Mouse (Mus musculus): ENCODE data around the gene Scarb1. TPM values are rescaled to one million over a fixed set of nuclear protein-coding genes. Genes with fewer than 3 reads are reported as not detected.
"Not testable (repeated sequence)": the region's sequence is repeated elsewhere in the genome, so short reads cannot be mapped to it uniquely, and the experiment has no call there.

The Scarb1 gene
- polyA plus RNA-seq (2015; fragmentation: Nextera tagmentation; extraction: Ambion mirVana), result 76.6 and 87.3 TPM in 2 replicates

- Histone ChIP-seq H3K9me3 (replicated peaks) (no peaks in the 10 kb centered on the region), H3K4me3 (replicated peaks) (peak within 1 kb of the TSS; percentile 89), H3K36me3 (replicated peaks) (0 out of 2 replicates have a peak, but pooled peaks cover 10% of the 10 kb centered on the region), H3K4me2 (peak within 1 kb of the TSS; percentile 93), H3K27me3 (no peaks in the 10 kb centered on the region), H3K27ac (replicated peaks) (peak within 1 kb of the TSS; percentile 93), H3K4me1 (replicated peaks) (peaks cover 66% of the 10 kb centered on the region), H3K9ac (peak within 1 kb of the TSS; percentile 85)
- WGBS (ENCODE audit: insufficient replicate concordance), result 0% methylated on average over 42 of the region's 42 CpGs
- peak; percentile 82 for ATAC-seq (ENCODE audit: insufficient read depth)
Measured at GRCm38 (mm10) chr5:125340547-125341262, at the start of gene Scarb1. Gene Scarb1 (minus strand): TSS chr5:125341094.

GRCm38 (mm10) chr5:125389579-125390441 is 48.9 kb upstream of the Scarb1 start, which contains the start of gene Ubc:
Gene Ubc (minus strand): TSS chr5:125390202.
- peak within 1 kb of the TSS; percentile 99 for H3K9ac ChIP-seq
- peaks cover 24% of the 10 kb centered on the region for H3K36me3 ChIP-seq (replicated peaks)
- no peaks in the 10 kb centered on the region for H3K27me3 ChIP-seq
- under 1% methylated on average over 69 of the region's 69 CpGs for WGBS (ENCODE audit: insufficient replicate concordance)
- ATAC-seq (ENCODE audit: insufficient read depth), result peak; percentile 61
- H3K9me3 ChIP-seq (replicated peaks), result no peaks in the 10 kb centered on the region
- H3K4me3 ChIP-seq (replicated peaks), result peak within 1 kb of the TSS; percentile 97
- H3K4me1 ChIP-seq (replicated peaks), result peaks cover 57% of the 10 kb centered on the region
- peak within 1 kb of the TSS; percentile 97 for H3K27ac ChIP-seq (replicated peaks)
- peak within 1 kb of the TSS; percentile 72 for H3K4me2 ChIP-seq

GRCm38 (mm10) chr5:125389131-125389578 is 48.3 kb upstream of the Scarb1 start, which contains the start of gene Gm10382:
Gene Gm10382 (plus strand): TSS chr5:125389322.
- WGBS (ENCODE audit: insufficient replicate concordance), result under 1% methylated on average over 41 of the region's 41 CpGs
- peaks cover 53% of the 10 kb centered on the region for H3K4me1 ChIP-seq (replicated peaks)
- peaks cover 30% of the 10 kb centered on the region for H3K36me3 ChIP-seq (replicated peaks)
- peak within 1 kb of the TSS; percentile 97 for H3K4me3 ChIP-seq (replicated peaks)
- ATAC-seq (ENCODE audit: insufficient read depth), result peak; percentile 38
- peak within 1 kb of the TSS; percentile 99 for H3K9ac ChIP-seq
- no peaks in the 10 kb centered on the region for H3K27me3 ChIP-seq
- no peaks in the 10 kb centered on the region for H3K9me3 ChIP-seq (replicated peaks)
- H3K27ac ChIP-seq (replicated peaks), result peak within 1 kb of the TSS; percentile 97
- H3K4me2 ChIP-seq, result peak within 1 kb of the TSS; percentile 72

GRCm38 (mm10) chr5:125388358-125389092 is 47.6 kb upstream of the Scarb1 start:
- Histone ChIP-seq H3K9me3 (replicated peaks) (no peaks in the 10 kb centered on the region), H3K27me3 (no peaks in the 10 kb centered on the region), H3K4me1 (replicated peaks) (peaks cover 52% of the 10 kb centered on the region), H3K27ac (replicated peaks) (peak overlapping the region; percentile 97), H3K36me3 (replicated peaks) (peaks cover 36% of the 10 kb centered on the region), H3K9ac (peak overlapping the region; percentile 99), H3K4me3 (replicated peaks) (peak overlapping the region; percentile 97), H3K4me2 (peak overlapping the region; percentile 72)
- no peak for ATAC-seq (ENCODE audit: insufficient read depth)
- WGBS (ENCODE audit: insufficient replicate concordance), result 15% methylated on average over 13 of the region's 13 CpGs

GRCm38 (mm10) chr5:125387295-125387694 is 46.4 kb upstream of the Scarb1 start:
- not testable (repeated sequence) for H3K9me3 ChIP-seq (replicated peaks); H3K27ac ChIP-seq (replicated peaks); H3K4me3 ChIP-seq (replicated peaks); H3K9ac ChIP-seq; H3K4me2 ChIP-seq; ATAC-seq (ENCODE audit: insufficient read depth); H3K27me3 ChIP-seq
- peaks cover 48% of the 10 kb centered on the region for H3K4me1 ChIP-seq (replicated peaks)
- WGBS (ENCODE audit: insufficient replicate concordance), result 83% methylated on average over 5 of the region's 6 CpGs
- H3K36me3 ChIP-seq (replicated peaks), result peaks cover 37% of the 10 kb centered on the region

GRCm38 (mm10) chr5:125385215-125385940 is 44.5 kb upstream of the Scarb1 start:
- ATAC-seq (ENCODE audit: insufficient read depth), result no peak
- no peaks in the 10 kb centered on the region for H3K9me3 ChIP-seq (replicated peaks)
- no peak overlapping the region for H3K9ac ChIP-seq
- H3K27ac ChIP-seq (replicated peaks), result no peak overlapping the region
- no peak overlapping the region; the same call in 1 of the 2 replicates for H3K4me2 ChIP-seq
- peaks cover 37% of the 10 kb centered on the region for H3K36me3 ChIP-seq (replicated peaks)
- peaks cover 29% of the 10 kb centered on the region for H3K4me1 ChIP-seq (replicated peaks)
- WGBS (ENCODE audit: insufficient replicate concordance), result 68% methylated on average over 8 of the region's 8 CpGs
- H3K27me3 ChIP-seq, result no peaks in the 10 kb centered on the region
- H3K4me3 ChIP-seq (replicated peaks), result no peak overlapping the region

- Histone ChIP-seq H3K27ac (replicated peaks) (no peak overlapping the region), H3K36me3 (replicated peaks) (peaks cover 37% of the 10 kb centered on the region), H3K27me3 (no peaks in the 10 kb centered on the region), H3K4me2 (no peak overlapping the region), H3K9me3 (replicated peaks) (no peaks in the 10 kb centered on the region), H3K4me3 (replicated peaks) (no peak overlapping the region), H3K4me1 (replicated peaks) (peaks cover 27% of the 10 kb centered on the region), H3K9ac (no peak overlapping the region)
- no peak for ATAC-seq (ENCODE audit: insufficient read depth)
- whole genome bisulfite sequencing (ENCODE audit: insufficient replicate concordance), result 86% methylated on average over 2 of the region's 2 CpGs
Measured at GRCm38 (mm10) chr5:125384512-125385214, 43.8 kb upstream of the Scarb1 start.

GRCm38 (mm10) chr5:125383637-125384420 is 42.9 kb upstream of the Scarb1 start:
- Histone ChIP-seq H3K27ac (replicated peaks) (0 out of 2 replicates have a peak overlapping the region, but pooled peaks have one; percentile 9), H3K36me3 (replicated peaks) (peaks cover 37% of the 10 kb centered on the region), H3K9me3 (replicated peaks) (no peaks in the 10 kb centered on the region), H3K9ac (no peak overlapping the region), H3K27me3 (no peaks in the 10 kb centered on the region), H3K4me2 (no peak overlapping the region), H3K4me3 (replicated peaks) (no peak overlapping the region), H3K4me1 (replicated peaks) (peaks cover 27% of the 10 kb centered on the region)
- 65% methylated on average over 3 of the region's 3 CpGs for WGBS (ENCODE audit: insufficient replicate concordance)
- no peak for ATAC-seq (ENCODE audit: insufficient read depth)
